Mouse (Mus musculus) layer of hippocampus, postnatal 10 days (tissue): ENCODE measurements around the gene Iscu. TPM values are rescaled to one million over a fixed set of nuclear protein-coding genes. Genes with fewer than 3 reads are reported as not detected.
"Not testable (repeated sequence)": the region's sequence is repeated elsewhere in the genome, so short reads cannot be mapped to it uniquely, and the experiment has no call there.

Source experiments
- DNase-seq, 2 experiments: peaks; one replicate each; pipeline ENCODE4 v3.0.0; 2021; ENCODE audit warnings: low spot score in 2 of 2
- total RNA-seq, 2 experiments: library from RNA; stranded (reverse); gene quantifications; 2 replicates each; pipeline ENCODE4 v1.2.3; 2021

Iscu gene
- total RNA-seq, 2 experiments from 2014 or later: 71.0 to 77.5 TPM

GRCm38 (mm10) chr5:113786985-113787384 lies 14.4 kb downstream of the Iscu start:
- no peak for DNase-seq

GRCm38 (mm10) chr5:113788645-113789044 lies 16.1 kb downstream of the Iscu start:
- no peak for DNase-seq

- DNase-seq: no peak
Observed at GRCm38 (mm10) chr5:113789075-113789788, 16.7 kb downstream of the Iscu start.

- DNase-seq: no peak
Observed at GRCm38 (mm10) chr5:113790453-113791196, 18.1 kb downstream of the Iscu start.

- DNase-seq: no peak
Observed at GRCm38 (mm10) chr5:113791197-113792095, 18.9 kb downstream of the Iscu start.

- no peak for DNase-seq
Observed at GRCm38 (mm10) chr5:113796401-113797148, 24.0 kb downstream of the Iscu start.

GRCm38 (mm10) chr5:113797149-113797882 lies 24.8 kb downstream of the Iscu start:
- DNase-seq: no peak

- DNase-seq: no peak
Observed at GRCm38 (mm10) chr5:113798525-113798924, 26.0 kb downstream of the Iscu start.

- no peak for DNase-seq
Observed at GRCm38 (mm10) chr5:113799691-113800090, 27.1 kb downstream of the Iscu start.

GRCm38 (mm10) chr5:113800280-113800679 lies 27.7 kb downstream of the Iscu start, which contains the start of gene Tmem119:
Tmem119 (minus strand) TSS chr5:113800516.
- DNase-seq: peak; percentile 44 to 46

GRCm38 (mm10) chr5:113804395-113804966 lies 31.9 kb downstream of the Iscu start:
- DNase-seq: no peak

- no peak for DNase-seq
Observed at GRCm38 (mm10) chr5:113805301-113805700, 32.8 kb downstream of the Iscu start.

- no peak for DNase-seq
Observed at GRCm38 (mm10) chr5:113806414-113806813, 33.9 kb downstream of the Iscu start.

GRCm38 (mm10) chr5:113807712-113808111 lies 35.2 kb downstream of the Iscu start:
- DNase-seq: no peak

GRCm38 (mm10) chr5:113808177-113808576 lies 35.6 kb downstream of the Iscu start:
- DNase-seq: no peak

GRCm38 (mm10) chr5:113810111-113810510 lies 37.6 kb downstream of the Iscu start:
- no peak for DNase-seq

- DNase-seq: not testable (repeated sequence)
Observed at GRCm38 (mm10) chr5:113811824-113812420, 39.4 kb downstream of the Iscu start.

- no peak for DNase-seq
Observed at GRCm38 (mm10) chr5:113812638-113813037, 40.1 kb downstream of the Iscu start.

- no peak for DNase-seq
Observed at GRCm38 (mm10) chr5:113813608-113814007, 41.1 kb downstream of the Iscu start.
